Mouse (Mus musculus) cerebellum, adult 9-10 months (tissue): ENCODE results near the gene Snrpg.
"Not testable (repeated sequence)": the region's sequence is repeated elsewhere in the genome, so short reads cannot be mapped to it uniquely, and the experiment has no call there.

Experiments used
- DNase-seq: peaks from one replicate; pipeline ENCODE4 v3.0.0; 2022

The Snrpg gene

GRCm38 (mm10) chr6:86368479-86368878 is 2.6 kb upstream of the Snrpg start:
- DNase-seq, result peak; percentile 34

GRCm38 (mm10) chr6:86370093-86370713 is 901 bp upstream of the Snrpg start:
- peak; percentile 40 for DNase-seq

GRCm38 (mm10) chr6:86371340-86371911 is 322 bp downstream of the Snrpg start:
- peak; percentile 97 for DNase-seq

GRCm38 (mm10) chr6:86371950-86372516 is 929 bp downstream of the Snrpg start:
- DNase-seq, result peak; percentile 36

- DNase-seq, result no peak
Measured at GRCm38 (mm10) chr6:86373556-86373955, 2.5 kb downstream of the Snrpg start.

GRCm38 (mm10) chr6:86378341-86378740 is 7.2 kb downstream of the Snrpg start:
- DNase-seq, result no peak

- DNase-seq, result not testable (repeated sequence)
Measured at GRCm38 (mm10) chr6:86380112-86380511, 9.0 kb downstream of the Snrpg start.

- DNase-seq, result no peak
Measured at GRCm38 (mm10) chr6:86382551-86382950, 11.4 kb downstream of the Snrpg start.

GRCm38 (mm10) chr6:86383370-86383769 is 12.3 kb downstream of the Snrpg start:
- no peak for DNase-seq

- no peak for DNase-seq
Measured at GRCm38 (mm10) chr6:86384692-86385091, 13.6 kb downstream of the Snrpg start.

- no peak for DNase-seq
Measured at GRCm38 (mm10) chr6:86385362-86386104, 14.4 kb downstream of the Snrpg start.

GRCm38 (mm10) chr6:86387313-86387712 is 16.2 kb downstream of the Snrpg start:
- no peak for DNase-seq

GRCm38 (mm10) chr6:86388461-86388860 is 17.4 kb downstream of the Snrpg start:
- no peak for DNase-seq

- DNase-seq, result no peak
Measured at GRCm38 (mm10) chr6:86391326-86391725, 20.2 kb downstream of the Snrpg start.

- no peak for DNase-seq
Measured at GRCm38 (mm10) chr6:86393187-86393586, 22.1 kb downstream of the Snrpg start.

- DNase-seq, result no peak
Measured at GRCm38 (mm10) chr6:86394078-86394720, 23.1 kb downstream of the Snrpg start.

GRCm38 (mm10) chr6:86395021-86395420 is 23.9 kb downstream of the Snrpg start:
- DNase-seq, result no peak

- no peak for DNase-seq
Measured at GRCm38 (mm10) chr6:86395969-86396368, 24.9 kb downstream of the Snrpg start.

GRCm38 (mm10) chr6:86396581-86397256 is 25.6 kb downstream of the Snrpg start, which contains the start of gene Pcyox1:
Gene Pcyox1 (minus strand): TSS chr6:86397154.
- peak; percentile 89 for DNase-seq

GRCm38 (mm10) chr6:86397257-86397980 is 26.3 kb downstream of the Snrpg start:
- no peak for DNase-seq

GRCm38 (mm10) chr6:86398986-86399385 is 27.9 kb downstream of the Snrpg start:
- DNase-seq, result no peak

- DNase-seq, result no peak
Measured at GRCm38 (mm10) chr6:86399995-86400394, 28.9 kb downstream of the Snrpg start.
